Mouse (Mus musculus) heart, adult 18-20 months (tissue): ENCODE measurements around the gene Olfr1293-ps. TPM values are rescaled to one million over a fixed set of nuclear protein-coding genes. Genes with fewer than 3 reads are reported as not detected.

Source experiments
- DNase-seq, 2 experiments: peaks; one replicate each; pipeline ENCODE4 v3.0.0; 2021 to 2022; ENCODE audit warnings: mixed read lengths in 1 of 2
- long read RNA-seq, 2 experiments: library from polyadenylated mRNA; stranded (forward); transcript quantifications; one replicate each; pipeline ENCODE4 v2.0.0; 2021
- total RNA-seq, 2 experiments: library from RNA; stranded (reverse); gene quantifications; 2 replicates each; pipeline ENCODE4 v1.2.3; 2021

The Olfr1293-ps gene
- not detected for total RNA-seq
- long read RNA-seq, experiment 1, result 0 reads
- long read RNA-seq, experiment 2, result 0 reads

- no peak for DNase-seq
Measured at GRCm38 (mm10) chr2:111524903-111525302, at the start of gene Olfr1293-ps. Olfr1293-ps (plus strand) TSS chr2:111525203.

DNA sequence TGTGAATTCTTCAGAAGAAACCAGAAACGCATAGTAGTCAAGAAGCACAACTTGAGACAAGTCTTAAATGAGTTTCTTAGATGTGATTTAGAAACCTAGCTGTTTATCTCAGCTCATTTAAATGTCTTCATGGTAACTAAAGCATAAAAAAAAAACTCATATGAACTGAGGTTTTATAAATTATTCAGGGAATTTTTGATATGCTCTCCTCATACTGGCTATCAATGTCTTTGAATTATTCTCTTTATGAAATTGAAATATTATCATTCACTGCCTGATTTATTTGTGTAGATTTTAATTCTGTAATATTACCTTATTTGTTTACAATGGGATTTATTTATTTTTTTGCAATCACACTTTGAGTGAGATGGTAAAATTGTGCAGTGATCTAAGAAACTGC lies 44.5 kb upstream of the Olfr1293-ps start, which contains the start of gene Olfr1289:
Gene Olfr1289, plus strand, starts transcription at position 301 of the 400 bp plus-strand sequence.
- no peak for DNase-seq

- no peak for DNase-seq
Measured at GRCm38 (mm10) chr2:111493729-111494128, 31.3 kb upstream of the Olfr1293-ps start, which contains the start of gene Olfr1290. Olfr1290 (minus strand) TSS chr2:111493829.

- no peak for DNase-seq
Measured at GRCm38 (mm10) chr2:111496880-111497279, 28.1 kb upstream of the Olfr1293-ps start, which contains the start of gene Olfr1291-ps1. Olfr1291-ps1 (plus strand) TSS chr2:111497180.

- DNase-seq, result no peak
Measured at GRCm38 (mm10) chr2:111517451-111517850, 7.6 kb upstream of the Olfr1293-ps start.

GRCm38 (mm10) chr2:111540191-111540590 lies 15.2 kb downstream of the Olfr1293-ps start, which contains the start of gene Olfr1294:
Olfr1294 (minus strand) TSS chr2:111540291.
- DNase-seq, result no peak

GRCm38 (mm10) chr2:111569581-111569980 lies 44.6 kb downstream of the Olfr1293-ps start, which contains the start of gene Olfr1295:
Olfr1295 (minus strand) TSS chr2:111569681.
- no peak for DNase-seq

Other genes starting within 250 kb of the Olfr1293-ps start
- not detected for gene Olfr1278, start 235.1 kb upstream of the Olfr1293-ps start, total RNA-seq
- not detected for gene Olfr1279, start 224.6 kb upstream of the Olfr1293-ps start, total RNA-seq
- not detected for gene Olfr1280, start 211.2 kb upstream of the Olfr1293-ps start, total RNA-seq
- not detected for gene Olfr1281, start 198.7 kb upstream of the Olfr1293-ps start, total RNA-seq
- gene Olfr1282, start 189.1 kb upstream of the Olfr1293-ps start, total RNA-seq, result not detected
- not detected for gene Olfr1283, start 158.4 kb upstream of the Olfr1293-ps start, total RNA-seq
- not detected for gene Olfr1284, start 149.7 kb upstream of the Olfr1293-ps start, total RNA-seq
- not detected for gene Olfr1286, start 102.1 kb upstream of the Olfr1293-ps start, total RNA-seq
- gene Olfr1287, start 76.1 kb upstream of the Olfr1293-ps start, total RNA-seq, result not detected
- not detected for gene Olfr1288, start 51.1 kb upstream of the Olfr1293-ps start, total RNA-seq
- gene Olfr1289, start 44.4 kb upstream of the Olfr1293-ps start, total RNA-seq, result not detected
- gene Olfr1290, start 31.4 kb upstream of the Olfr1293-ps start, total RNA-seq, result not detected
- not detected for gene Olfr1291-ps1, start 28.0 kb upstream of the Olfr1293-ps start, total RNA-seq
- gene Olfr1294, start 15.1 kb downstream of the Olfr1293-ps start, total RNA-seq, result not detected
- not detected for gene Olfr1295, start 44.5 kb downstream of the Olfr1293-ps start, total RNA-seq
- not detected for gene Olfr1297, start 101.3 kb downstream of the Olfr1293-ps start, total RNA-seq
- gene Olfr1298, start 124.0 kb downstream of the Olfr1293-ps start, total RNA-seq, result not detected
- not detected for gene Olfr1299, start 136.2 kb downstream of the Olfr1293-ps start, total RNA-seq
- not detected for gene Olfr1301, start 225.8 kb downstream of the Olfr1293-ps start, total RNA-seq